Mouse (Mus musculus) ES-E14 (cell line): Measurements from ENCODE around the gene Lypd6b.

ENCODE experiments used
- CHD2 ChIP-seq: IDR thresholded peaks from 2 replicates; pipeline ENCODE4 v1.6.1; 2014; ENCODE audit warnings: mild to moderate bottlenecking, low read depth, low read length, inconsistent platforms
- HCFC1 ChIP-seq: IDR thresholded peaks from 2 replicates; pipeline ENCODE4 v1.6.1; 2012; ENCODE audit warnings: low read length, inconsistent platforms, borderline replicate concordance; ENCODE audit not compliant: insufficient read depth
- MAFK ChIP-seq: IDR thresholded peaks from 2 replicates; pipeline ENCODE4 v1.6.1; 2014; ENCODE audit warnings: mild to moderate bottlenecking, low read depth, low read length, inconsistent platforms; ENCODE audit not compliant: insufficient read depth
- ZC3H11A ChIP-seq: IDR thresholded peaks from 2 replicates; pipeline ENCODE4 v1.6.1; 2012; ENCODE audit warnings: low read depth, mild to moderate bottlenecking, inconsistent platforms, low read length, borderline replicate concordance

GRCm38 (mm10) chr2:49764331-49764946 is 23.0 kb upstream of the Lypd6b start:
- TF ChIP-seq ZC3H11A (peak; percentile 53; the same call in 1 of the 2 replicates), HCFC1 (no peak), MAFK (no peak), CHD2 (no peak)
